Mouse (Mus musculus) layer of hippocampus, postnatal 36 days (tissue): ENCODE measurements at regions not wholly inside any gene's neighbourhood (a gene's known extent, or its start where the extent isn't known, plus 50 kb on each side); places are given as distances from the start of the nearest gene placed in this dataset.

Experiments used
- DNase-seq, 2 experiments: peaks; one replicate each; pipeline ENCODE4 v3.0.0; 2022

DNA sequence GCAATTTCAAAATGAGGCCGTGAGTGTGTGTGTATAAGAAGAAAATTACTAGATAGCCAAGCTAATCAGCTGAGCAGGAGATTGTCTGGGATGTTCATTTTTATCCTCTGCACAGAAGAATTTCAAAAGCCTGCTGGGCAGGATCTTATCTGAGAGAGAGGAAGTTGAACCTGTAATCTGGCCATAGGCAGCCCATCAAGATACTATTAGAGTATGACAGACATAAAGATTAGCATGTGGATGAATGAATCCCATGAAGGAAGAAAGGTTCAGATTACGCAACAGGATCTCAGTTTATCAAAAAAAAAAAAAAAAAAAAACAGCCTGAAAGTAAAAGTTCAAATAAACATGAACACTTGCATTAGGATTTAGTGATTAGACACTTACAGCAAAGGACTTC is 317.3 kb upstream of the C030005K15Rik start:
- no peak for DNase-seq

GRCm38 (mm10) chr10:98044579-98044978 is 318.0 kb upstream of the C030005K15Rik start:
- DNase-seq = no peak

- DNase-seq = no peak
These were observed 346.9 kb upstream of the C030005K15Rik start for GRCm38 (mm10) chr10:98073432-98073831.

- DNase-seq = no peak
These were observed 358.3 kb upstream of the C030005K15Rik start for GRCm38 (mm10) chr10:98084881-98085280.

DNA sequence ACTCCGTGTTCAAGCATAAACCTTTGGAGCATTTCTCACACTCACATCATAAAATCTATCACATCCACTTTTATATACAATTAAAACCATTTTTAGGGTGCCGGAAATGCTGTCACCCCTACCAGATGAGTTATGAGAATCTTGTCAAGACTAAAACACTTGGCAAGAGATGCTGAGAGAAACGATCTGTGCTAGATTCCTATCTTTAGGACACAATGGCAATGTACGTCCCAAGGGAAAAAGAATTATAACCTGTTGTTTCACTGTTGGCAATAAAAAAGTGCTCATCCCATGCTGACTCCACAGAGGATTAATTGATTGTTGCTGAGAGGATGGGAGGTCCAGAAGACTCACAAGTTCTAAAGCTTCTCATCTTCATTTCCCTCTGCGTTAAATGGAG is 389.7 kb upstream of the C030005K15Rik start:
- DNase-seq = no peak

DNA sequence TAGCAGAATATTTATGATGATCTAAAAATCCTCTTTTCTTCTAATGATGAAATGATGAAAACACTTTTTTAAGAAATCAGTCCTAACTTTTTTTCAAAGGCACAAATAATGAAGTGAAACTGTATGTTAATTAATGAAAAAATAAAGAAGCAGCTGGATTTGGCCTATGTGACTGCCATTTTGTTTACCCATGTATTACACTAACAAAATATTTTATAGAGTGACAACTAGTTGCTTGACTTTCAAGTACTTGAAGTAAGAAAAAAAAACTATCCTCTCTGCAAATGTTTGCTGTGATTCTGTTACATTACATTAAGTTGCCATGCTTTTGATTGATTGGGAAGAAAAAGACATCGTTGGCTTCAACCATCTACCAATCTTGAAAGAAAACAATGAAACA is 399.2 kb upstream of the C030005K15Rik start:
- DNase-seq = no peak

- DNase-seq = no peak
These were observed 408.5 kb upstream of the C030005K15Rik start for GRCm38 (mm10) chr10:98135026-98135425.

DNA sequence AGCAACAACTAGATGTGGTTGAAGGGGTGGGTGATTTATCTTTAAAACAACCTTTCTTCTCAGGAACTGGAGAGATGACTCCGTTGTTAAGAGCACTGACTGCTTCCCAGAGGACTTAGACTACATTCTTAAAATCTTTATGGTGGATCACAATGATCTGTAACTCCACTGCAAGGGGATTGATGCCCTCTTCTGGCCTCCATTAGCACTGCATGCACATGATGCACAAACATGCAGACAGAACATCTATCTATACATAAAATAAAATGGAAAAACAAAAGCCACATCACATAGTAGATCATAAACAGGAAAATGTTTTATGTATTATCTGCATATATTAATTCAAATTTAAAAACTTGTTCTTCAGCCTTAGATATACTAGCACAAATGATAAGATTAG is 419.2 kb upstream of the C030005K15Rik start:
- DNase-seq = no peak

DNA sequence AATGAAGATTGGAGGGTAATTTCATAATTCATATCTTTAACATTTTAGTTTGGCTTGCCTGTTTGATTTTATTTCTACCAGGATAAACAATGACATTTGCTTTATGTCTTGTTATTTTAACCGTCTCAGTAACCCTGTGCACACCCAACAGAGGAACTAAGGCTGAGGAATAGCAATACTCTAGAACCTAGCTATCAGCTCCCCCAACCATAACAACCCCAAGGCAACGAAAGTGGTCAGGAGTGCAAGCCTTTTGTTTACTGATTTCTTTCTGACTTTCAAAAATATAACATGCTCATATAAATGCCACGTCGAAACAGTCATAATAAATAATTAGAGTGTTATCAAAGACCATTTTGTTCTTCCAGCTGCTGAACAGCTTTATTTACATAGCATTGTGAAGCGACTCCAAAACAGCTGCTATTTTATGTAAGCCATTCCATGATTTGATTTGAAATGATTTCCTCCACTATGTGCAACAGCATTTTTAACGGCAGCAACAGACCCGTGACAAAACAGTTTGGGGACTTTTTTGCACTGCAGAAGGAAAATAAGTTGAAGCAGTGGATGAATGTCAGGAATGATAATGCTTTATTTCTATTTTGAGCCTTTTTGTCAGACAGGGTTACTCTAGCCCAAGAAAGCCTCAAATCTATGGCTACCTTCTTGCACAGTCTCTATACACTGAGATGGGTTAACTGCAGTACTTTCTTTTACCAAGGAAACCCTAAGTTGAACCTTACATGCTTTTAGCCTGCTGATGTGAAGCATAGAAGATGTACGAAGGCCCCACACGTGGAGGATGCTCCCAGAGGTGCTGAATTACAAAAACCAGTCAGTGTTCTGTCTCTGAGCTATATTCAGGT is 420.7 kb upstream of the C030005K15Rik start:
- no peak for DNase-seq

DNA sequence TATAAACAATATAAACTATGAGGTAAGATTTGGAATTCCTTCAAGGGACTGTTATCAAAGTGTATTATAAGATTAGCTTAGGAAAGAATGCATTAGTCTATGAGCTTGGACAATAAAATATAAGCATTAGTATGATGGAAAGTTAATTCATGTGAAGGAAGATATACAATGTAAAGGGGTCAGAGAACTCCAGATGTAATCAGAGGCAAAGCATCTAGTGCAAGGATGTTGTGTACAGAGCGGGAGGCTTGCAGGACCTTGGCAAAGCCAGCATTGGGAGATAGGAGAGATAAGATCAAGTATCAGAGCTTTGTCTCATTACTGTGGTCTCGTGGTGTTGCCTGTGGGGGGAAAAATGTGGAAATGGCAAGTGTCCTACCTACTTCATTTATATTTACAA is 429.4 kb upstream of the C030005K15Rik start:
- DNase-seq = no peak

DNA sequence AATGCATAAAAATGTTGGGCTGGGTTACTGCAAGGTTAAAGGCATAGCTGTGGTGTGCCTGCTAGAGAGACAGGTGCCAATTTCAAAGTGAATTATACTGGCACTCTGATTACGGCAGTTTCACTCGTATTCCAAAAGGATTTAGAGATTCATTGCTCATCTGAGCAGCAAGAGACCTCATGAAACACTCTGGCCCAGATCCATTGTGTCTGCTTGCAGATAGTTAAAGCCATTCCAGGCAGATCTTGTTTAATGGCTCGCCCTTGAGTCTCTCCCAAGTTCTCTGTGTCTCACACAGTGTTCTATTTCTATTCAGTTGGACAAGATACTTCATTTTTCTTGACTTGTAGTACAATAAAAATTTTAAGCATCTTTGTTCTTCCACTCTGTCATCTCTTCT is 459.1 kb upstream of the C030005K15Rik start:
- DNase-seq = no peak

- no peak for DNase-seq
These were observed 470.3 kb upstream of the C030005K15Rik start for GRCm38 (mm10) chr10:98196852-98197251.

DNA sequence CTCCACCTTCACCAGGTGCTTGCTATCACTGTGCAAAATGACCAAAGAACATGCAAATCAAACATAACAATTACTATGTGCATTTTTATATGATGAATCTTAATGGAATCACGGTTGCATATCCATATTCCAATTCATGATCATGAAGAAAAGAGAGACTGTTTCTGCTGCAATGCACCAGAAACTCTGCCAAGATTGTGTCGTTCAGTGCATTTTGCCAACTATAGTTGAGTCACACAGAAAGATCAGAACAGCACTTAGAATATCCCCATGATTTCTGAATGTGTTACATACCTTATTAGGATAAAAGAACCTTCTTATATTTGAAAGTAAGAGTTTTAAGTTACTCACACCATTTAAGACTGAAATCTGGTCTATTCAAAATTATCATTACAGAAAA is 483.7 kb upstream of the C030005K15Rik start:
- DNase-seq = no peak

GRCm38 (mm10) chr10:98212876-98213587 is 486.5 kb upstream of the C030005K15Rik start:
- no peak for DNase-seq

DNA sequence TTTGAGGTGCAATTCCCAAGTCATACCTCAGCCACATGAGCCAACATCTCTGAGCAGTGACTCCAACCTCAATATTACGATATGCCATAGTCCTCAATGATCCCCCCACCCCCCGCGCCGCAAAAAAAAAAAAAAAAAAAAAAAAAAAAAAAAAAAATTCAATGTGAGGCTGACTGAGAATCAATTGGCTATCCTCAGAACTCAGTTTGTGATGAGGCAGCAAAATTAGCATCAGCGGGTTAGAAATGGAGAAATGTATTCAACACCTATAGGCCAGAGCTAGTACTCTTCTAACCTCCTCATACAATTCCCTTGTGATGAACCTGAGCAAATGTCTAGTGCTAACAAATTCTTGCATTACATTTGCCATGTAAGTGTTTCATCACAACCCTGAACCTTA is 504.5 kb upstream of the C030005K15Rik start:
- no peak for DNase-seq

DNA sequence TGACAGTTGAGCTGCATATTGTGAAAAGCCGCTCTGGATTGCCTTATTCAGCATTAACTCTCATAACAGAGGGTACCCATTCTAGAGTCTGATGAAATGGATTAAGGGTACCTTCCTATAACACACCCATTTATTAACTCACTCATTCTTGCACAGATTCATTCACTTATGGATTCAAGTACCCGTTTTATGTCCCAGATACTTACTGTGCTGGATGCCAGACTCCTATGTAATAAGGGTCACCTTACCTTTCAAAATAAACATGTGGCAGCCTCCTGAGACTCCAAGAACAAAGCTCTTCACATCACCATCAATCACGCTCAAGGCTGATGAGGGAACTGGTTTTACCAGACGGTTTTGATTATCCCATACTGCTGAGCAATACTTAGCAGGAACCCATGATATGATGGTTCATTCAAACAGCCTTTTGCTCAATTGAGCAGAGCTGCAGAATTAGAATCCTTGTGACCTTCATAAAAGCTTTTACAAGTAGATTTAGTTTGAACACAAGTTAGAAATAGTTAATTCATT is 505.2 kb upstream of the C030005K15Rik start:
- DNase-seq = no peak

GRCm38 (mm10) chr10:98248311-98248710 is 521.8 kb upstream of the C030005K15Rik start:
- no peak for DNase-seq

DNA sequence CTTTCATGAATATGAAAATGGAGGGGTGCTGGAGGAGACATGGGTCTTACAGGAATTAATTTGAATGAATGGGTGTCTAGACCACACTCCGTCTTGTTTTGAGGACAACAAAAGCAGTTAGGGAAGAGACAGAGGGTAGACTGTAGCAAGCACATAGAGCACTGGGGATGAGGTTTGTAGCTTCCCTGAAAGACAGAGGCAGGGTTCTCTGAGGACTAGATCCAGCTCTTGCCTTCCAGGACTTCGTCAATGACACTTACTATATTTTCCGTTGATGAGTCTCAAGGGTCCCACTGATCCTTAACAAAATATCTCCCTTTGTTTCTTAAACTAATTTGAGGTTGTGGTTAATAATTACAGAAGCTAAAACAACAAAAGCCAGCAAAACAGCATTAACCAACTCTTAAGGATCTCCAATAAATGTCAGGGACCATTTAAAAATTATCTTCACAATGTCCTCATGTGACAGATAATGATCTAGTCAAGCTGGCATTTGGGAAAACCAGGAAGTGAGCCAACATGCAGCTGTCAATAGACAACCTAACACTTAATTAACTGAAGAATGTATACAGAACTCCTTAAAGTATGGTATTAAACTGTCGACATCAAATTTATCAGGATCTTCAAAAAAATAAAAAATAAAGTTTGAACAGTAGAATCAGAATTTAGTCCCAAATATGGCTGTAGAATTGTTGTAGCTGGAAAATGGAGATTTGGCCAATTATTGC is 531.6 kb upstream of the C030005K15Rik start:
- DNase-seq = no peak

GRCm38 (mm10) chr10:98259283-98259682 is 532.7 kb upstream of the C030005K15Rik start:
- DNase-seq = no peak

DNA sequence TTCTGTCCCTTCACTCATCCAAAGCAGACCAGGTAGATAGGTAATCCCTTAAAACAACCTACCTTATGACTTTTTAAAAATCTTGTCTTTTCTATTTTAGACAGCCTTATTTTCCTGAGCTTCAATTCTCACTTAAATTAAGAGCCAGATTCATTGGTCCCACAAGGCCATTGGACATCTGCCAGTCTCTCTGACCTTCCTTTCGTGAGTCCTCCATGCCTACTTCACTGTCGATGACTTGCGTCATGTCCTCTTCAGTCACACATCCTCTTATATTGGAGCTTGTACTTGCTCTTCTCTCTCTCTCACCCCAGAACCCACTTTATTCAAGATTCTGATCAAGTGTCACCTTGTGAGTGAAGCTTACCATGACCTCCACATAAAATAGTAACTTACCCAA is 542.0 kb upstream of the C030005K15Rik start:
- DNase-seq = no peak

DNA sequence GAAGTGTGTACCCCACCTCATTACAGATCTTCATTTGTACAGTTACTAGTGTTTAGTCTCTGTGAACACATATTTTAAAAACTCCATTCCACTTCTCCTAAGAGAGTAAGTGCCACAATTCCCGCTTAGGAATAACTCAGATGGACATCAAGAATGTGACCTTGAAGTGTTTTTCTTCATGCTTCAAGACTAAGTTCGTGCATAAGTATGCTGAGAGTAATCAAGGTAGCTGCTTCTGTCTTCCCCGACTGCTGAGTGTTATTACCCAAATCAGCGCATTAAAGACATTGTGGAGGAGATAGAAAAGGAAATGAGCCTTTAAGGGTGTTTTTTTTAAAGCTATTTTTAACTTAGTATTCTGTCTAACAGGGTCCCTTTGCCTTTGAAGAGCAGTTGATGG is 565.1 kb upstream of the C030005K15Rik start:
- DNase-seq = no peak

GRCm38 (mm10) chr10:98292140-98292539 is 565.6 kb upstream of the C030005K15Rik start:
- no peak for DNase-seq

DNA sequence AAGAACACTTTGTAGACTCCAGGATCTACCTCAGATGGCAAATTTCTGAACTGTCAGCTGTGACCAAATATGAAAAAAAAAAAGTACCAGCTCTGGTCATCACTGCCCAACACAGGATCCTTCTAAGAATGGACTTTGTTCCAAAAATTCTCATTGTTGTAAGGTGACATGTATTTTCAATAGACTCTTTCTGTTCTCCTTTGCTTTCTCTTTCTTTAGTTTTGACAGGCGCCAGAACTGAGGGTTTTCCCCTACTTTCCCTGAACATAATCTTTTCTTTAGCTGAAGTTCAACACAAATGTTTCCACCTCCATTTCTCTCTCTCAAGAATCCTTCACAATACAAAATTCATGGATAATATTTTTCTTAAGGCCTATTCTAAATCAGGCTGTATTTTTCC is 579.1 kb upstream of the C030005K15Rik start:
- DNase-seq = no peak
